Mouse (Mus musculus) forebrain, postnatal 0 days (tissue): Measurements from ENCODE around the gene Nudt21. TPM values are rescaled to one million over a fixed set of nuclear protein-coding genes. Genes with fewer than 3 reads are reported as not detected.

Source experiments
- ATAC-seq: fragments of 200-750 bp; cut with Nextera tagmentation; 2 replicates; pipeline ENCODE4 v1.8.0; 2017; ENCODE audit warnings: mild to moderate bottlenecking, moderate library complexity
- DNase-seq: peaks from one replicate; pipeline ENCODE4 v3.0.0-alpha.2; 2015
- H3K27ac ChIP-seq: fragments of 300-500 bp; sonication (generic); 2 replicates; pipeline ENCODE4 v1.5.1; 2014; ENCODE audit warnings: low read depth, mild to moderate bottlenecking, antibody characterized with exemption, low read length, moderate library complexity, mixed read lengths
- H3K27me3 ChIP-seq: fragments of 300-500 bp; sonication (generic); 2 replicates; pipeline ENCODE4 v1.6.1; 2014; ENCODE audit warnings: mild to moderate bottlenecking, low read length, mixed read lengths; ENCODE audit not compliant: insufficient read depth
- H3K36me3 ChIP-seq: fragments of 300-500 bp; sonication (generic); 2 replicates; pipeline ENCODE4 v1.6.1; 2014; ENCODE audit warnings: mild to moderate bottlenecking, moderate library complexity; ENCODE audit not compliant: insufficient read depth
- H3K4me1 ChIP-seq: fragments of 300-500 bp; sonication (generic); 2 replicates; pipeline ENCODE4 v1.6.1; 2014; ENCODE audit warnings: antibody characterized with exemption; ENCODE audit not compliant: insufficient read depth
- H3K4me2 ChIP-seq: fragments of 300-500 bp; sonication (generic); 2 replicates; pipeline ENCODE4 v1.6.1; 2014; ENCODE audit warnings: low read depth, mild to moderate bottlenecking, moderate library complexity
- H3K4me3 ChIP-seq: fragments of 300-500 bp; sonication (generic); 2 replicates; pipeline ENCODE4 v1.5.1; 2014; ENCODE audit warnings: low read depth, low read length, mixed read lengths
- H3K9ac ChIP-seq: fragments of 300-500 bp; sonication (generic); 2 replicates; pipeline ENCODE4 v1.6.1; 2014; ENCODE audit warnings: mild to moderate bottlenecking
- H3K9me3 ChIP-seq: fragments of 300-500 bp; sonication (generic); 2 replicates; pipeline ENCODE4 v1.6.1; 2016; ENCODE audit warnings: low read length
- CTCF ChIP-seq: sonication (generic); IDR thresholded peaks from 2 replicates; pipeline ENCODE4 v1.5.1; 2016; ENCODE audit warnings: antibody characterized with exemption, control low read depth, low read depth
- WGBS: fragments of 180-500 bp; shearing (Covaris S2); extraction: QIAGEN DNeasy Blood & Tissue Kit; methylation state at CpG from one replicate; pipeline ENCODE4 v1.1.7; 2014; 5-methylcytosine and 5-hydroxymethylcytosine counted together
- polyA plus RNA-seq: library from polyadenylated mRNA; unstranded; fragments of >200 nt; fragmentation: Nextera tagmentation; extraction: Ambion mirVana; gene quantifications from 2 replicates; pipeline ENCODE4 v1.2.1, GENCODE M21; 2015
- total RNA-seq: library from RNA; depleted of rRNA; stranded (reverse); fragments of >200 nt; gene quantifications from 2 replicates; pipeline ENCODE4 v1.2.3, GENCODE M21; 2014; rRNA removed

The Nudt21 gene
- total RNA-seq (107 and 110 TPM in 2 replicates), polyA plus RNA-seq (104 and 131 TPM in 2 replicates)

DNA sequence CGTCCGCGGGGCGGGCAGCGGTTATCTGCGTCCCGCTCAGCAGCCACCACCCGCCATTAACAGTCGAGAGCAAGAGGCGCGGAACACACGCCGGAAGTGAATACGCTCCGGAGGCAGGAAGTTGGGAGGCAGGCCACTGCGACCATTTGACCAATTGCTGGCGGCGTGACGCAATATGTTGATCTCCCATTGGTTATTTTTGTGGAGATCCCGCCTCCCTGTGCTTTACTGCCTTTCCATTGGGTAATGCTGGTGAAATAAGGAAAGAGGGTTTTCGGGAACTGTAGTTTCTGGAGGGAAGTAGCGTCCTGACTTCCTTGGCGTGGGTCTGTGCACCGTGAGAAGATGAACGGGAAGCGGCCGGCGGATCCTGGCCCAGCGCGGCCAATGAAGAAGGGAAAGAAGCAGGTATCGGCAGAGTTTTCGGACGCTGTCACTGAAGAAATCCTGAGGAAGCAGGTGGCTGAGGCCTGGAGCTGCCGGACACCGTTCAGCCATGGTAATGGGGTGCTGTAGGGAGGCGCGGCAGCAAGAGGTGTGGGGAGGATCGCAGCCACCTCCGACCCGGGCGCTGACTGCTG, at the start of gene Nudt21, which contains the start of gene Ogfod1:
TSS of gene Nudt21 (minus strand) at position 88 of the 581 bp plus-strand sequence.
TSS of gene Ogfod1 (plus strand) at position 255 of the 581 bp plus-strand sequence.
- Histone ChIP-seq H3K4me2 (peak within 1 kb of the TSS; percentile 76), H3K4me3 (peak within 1 kb of the TSS; percentile 88), H3K9ac (peak within 1 kb of the TSS; percentile 71), H3K27me3 (no peaks in the 10 kb centered on the region), H3K4me1 (peaks cover 13% of the 10 kb centered on the region), H3K36me3 (peaks cover 9% of the 10 kb centered on the region; the same call in 1 of the 2 replicates), H3K9me3 (no peaks in the 10 kb centered on the region), H3K27ac (peak within 1 kb of the TSS; percentile 73)
- WGBS, result under 1% methylated on average over 36 of the region's 41 CpGs
- TF ChIP-seq CTCF, result no peak
- DNase-seq (peak; percentile 100), ATAC-seq (peak; percentile 99)

DNA sequence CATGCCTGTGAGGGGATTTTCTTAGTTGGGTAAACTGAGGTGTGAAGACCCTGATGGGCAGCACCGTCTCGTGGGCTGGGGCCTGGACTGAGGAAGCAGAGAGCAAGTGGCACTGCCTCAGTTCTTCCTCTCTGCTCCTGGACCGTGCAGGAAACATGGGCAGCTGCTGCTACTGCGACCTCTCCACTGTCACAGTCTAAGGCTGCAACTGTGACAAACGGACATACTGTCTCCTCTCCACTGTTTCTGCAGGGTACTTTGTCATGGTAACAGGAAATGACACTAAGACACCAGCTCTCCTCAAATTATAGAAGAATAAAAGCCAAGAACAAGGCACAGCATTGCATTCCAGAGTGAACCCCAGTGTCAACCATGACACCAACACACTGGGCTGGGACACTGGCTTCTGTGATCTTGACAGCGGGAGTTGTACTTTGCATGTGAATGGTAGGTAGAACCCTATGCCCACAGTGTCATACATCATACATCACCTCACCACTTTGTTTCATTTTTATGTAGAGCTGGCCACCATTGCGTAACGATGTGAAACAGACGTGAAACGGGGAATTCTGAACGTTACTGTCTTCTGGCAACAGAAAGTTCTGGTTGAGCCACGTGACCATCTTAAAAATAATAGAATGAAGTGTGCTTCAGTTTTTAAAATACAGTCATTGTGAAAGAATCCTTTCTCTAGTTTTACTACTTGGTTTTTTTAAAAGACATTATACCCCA, 39.8 kb upstream of the Nudt21 start:
- 90% methylated on average over 12 of the region's 12 CpGs for WGBS
- Histone ChIP-seq H3K27me3 (no peaks in the 10 kb centered on the region), H3K4me2 (no peak overlapping the region), H3K9me3 (no peaks in the 10 kb centered on the region), H3K4me3 (no peak overlapping the region), H3K9ac (no peak overlapping the region), H3K27ac (no peak overlapping the region), H3K4me1 (no peaks in the 10 kb centered on the region), H3K36me3 (peaks cover 17% of the 10 kb centered on the region)
- no peak for ATAC-seq
- DNase-seq, result no peak
- TF ChIP-seq CTCF, result no peak

DNA sequence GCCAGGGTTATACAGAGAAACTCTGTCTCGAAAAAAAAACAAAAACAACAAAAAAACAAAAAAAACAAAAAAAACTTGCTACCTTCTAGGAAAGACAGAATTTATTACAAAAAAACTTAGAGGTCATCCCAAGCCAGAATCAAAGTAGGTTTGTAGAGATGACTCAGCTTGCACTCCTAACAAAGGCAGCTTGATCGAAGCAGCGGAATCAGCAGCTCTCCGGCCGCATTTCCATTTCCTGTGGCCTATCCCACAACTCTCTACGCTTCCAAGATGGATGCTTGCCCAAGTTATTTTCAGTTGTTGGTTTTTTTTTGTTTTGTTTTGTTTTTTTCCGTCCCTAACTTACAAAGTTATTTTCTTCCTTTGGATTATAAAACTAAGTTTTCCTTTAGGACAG, 32.0 kb upstream of the Nudt21 start:
- ATAC-seq (no peak), DNase-seq (no peak)
- Histone ChIP-seq H3K4me2 (no peak overlapping the region), H3K27ac (no peak overlapping the region), H3K9ac (no peak overlapping the region), H3K4me1 (no peaks in the 10 kb centered on the region), H3K9me3 (no peaks in the 10 kb centered on the region), H3K36me3 (peaks cover 25% of the 10 kb centered on the region), H3K27me3 (no peaks in the 10 kb centered on the region), H3K4me3 (no peak overlapping the region)
- 93% methylated on average over 7 of the region's 7 CpGs for WGBS
- no peak for TF ChIP-seq CTCF

DNA sequence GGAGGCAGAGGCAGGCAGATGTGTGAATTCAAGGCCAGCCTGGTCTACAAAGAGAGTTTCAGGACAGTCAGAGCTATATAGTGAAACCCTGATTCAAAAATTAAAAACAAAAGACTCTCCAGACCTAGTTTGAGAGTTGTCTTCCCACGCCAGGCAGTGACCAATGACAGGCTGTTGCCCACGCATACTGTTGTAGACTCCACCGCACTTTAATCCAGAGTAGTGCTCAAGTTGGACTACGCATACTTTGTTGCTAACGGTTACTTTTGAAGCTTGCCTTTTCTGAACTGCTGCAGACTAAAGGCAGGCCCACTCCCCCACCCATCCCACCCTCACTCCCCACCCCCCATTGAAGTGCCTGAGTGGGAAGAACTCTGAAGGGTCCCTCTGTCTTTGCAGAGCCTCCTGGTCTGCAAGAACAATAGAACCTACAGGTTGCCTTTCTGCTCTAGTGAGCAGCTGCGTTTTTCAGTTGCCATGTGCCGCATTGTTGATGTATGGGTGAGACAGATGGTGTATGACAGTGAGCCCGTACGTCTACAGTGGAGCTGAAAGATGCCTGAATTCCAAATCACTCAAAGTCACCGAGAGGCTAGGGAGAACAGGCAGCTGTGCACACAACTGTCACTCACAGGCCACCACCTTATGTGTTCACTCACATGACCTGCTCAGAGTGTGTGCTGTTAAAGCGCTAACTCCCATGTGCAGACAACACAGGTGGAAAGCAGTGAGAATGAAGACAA, 29.5 kb upstream of the Nudt21 start:
- TF ChIP-seq CTCF, result no peak
- no peak overlapping the region for H3K9ac ChIP-seq
- H3K4me1 ChIP-seq, result no peaks in the 10 kb centered on the region
- no peak overlapping the region for H3K4me2 ChIP-seq
- peaks cover 47% of the 10 kb centered on the region for H3K36me3 ChIP-seq
- H3K4me3 ChIP-seq, result no peak overlapping the region
- no peaks in the 10 kb centered on the region for H3K9me3 ChIP-seq
- DNase-seq, result peak; percentile 61
- H3K27ac ChIP-seq, result peak overlapping the region; percentile 1; the same call in 1 of the 2 replicates
- 22% methylated on average over 11 of the region's 11 CpGs for WGBS
- no peaks in the 10 kb centered on the region for H3K27me3 ChIP-seq
- peak; percentile 84 for ATAC-seq

DNA sequence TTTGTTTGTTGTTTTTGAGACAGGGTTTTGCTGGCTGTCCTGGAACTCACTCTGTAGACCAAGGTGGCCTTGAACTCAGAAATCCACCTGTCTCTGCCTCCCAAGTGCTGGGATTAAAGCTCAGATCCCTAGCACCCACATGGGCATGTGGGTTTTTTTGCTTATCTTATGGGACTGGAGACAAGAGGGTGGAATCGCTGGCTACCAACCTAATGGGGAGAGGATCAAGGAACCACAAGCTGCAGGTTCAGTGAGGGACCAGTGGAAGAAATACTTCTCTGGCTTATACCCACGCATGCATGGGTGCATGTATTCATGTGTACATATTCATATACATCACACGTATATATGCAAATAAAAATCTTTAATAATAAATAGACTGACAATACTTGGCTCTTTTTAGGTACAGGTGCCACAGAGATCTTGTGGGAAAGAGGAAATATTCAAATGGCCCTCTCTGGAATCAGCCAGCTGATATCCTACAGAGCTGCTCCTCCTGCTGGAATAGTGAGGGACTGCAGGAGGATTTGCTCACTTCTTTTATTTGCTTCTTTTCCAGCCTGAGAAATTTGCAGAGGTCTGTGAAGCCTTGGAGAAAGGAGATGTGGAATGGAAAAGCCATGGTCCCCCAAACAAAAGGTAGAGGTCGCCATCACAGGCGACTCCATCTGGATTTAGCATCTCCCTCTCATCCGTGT, 20.5 kb upstream of the Nudt21 start:
- Histone ChIP-seq H3K4me3 (no peak overlapping the region), H3K27me3 (no peaks in the 10 kb centered on the region), H3K9me3 (no peaks in the 10 kb centered on the region), H3K4me2 (no peak overlapping the region), H3K27ac (no peak overlapping the region), H3K36me3 (peaks cover 57% of the 10 kb centered on the region), H3K9ac (no peak overlapping the region), H3K4me1 (no peaks in the 10 kb centered on the region)
- WGBS, result 68% methylated on average over 6 of the region's 6 CpGs
- 0 out of 2 replicates have a peak, but pooled peaks have one; percentile 29 for ATAC-seq
- peak; percentile 79 for DNase-seq
- peak; percentile 85 for TF ChIP-seq CTCF

DNA sequence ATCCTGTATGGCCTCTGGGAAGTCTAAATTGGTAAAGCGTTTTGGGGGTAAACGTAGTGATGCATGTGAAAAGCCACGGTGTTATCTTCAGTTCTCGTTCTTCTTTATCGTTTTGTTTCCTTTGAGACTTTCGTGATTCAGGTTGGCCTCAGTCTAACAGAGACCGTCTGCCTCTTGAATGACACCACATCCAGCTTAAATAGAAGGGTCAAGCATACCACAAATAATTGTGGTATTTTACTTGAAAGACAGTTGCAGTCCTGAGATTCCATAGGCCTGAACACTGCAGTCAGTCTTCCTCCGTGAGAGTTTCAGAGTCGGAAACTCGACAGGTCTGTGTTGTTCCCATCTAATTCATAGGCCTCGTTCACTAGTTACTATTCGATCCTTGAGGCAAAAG, 15.9 kb upstream of the Nudt21 start:
- DNase-seq (no peak), ATAC-seq (no peak)
- WGBS, result 86% methylated on average over 12 of the region's 12 CpGs
- no peaks in the 10 kb centered on the region for H3K27me3 ChIP-seq
- H3K4me3 ChIP-seq, result no peak overlapping the region
- no peaks in the 10 kb centered on the region for H3K9me3 ChIP-seq
- H3K9ac ChIP-seq, result no peak overlapping the region
- H3K4me1 ChIP-seq, result no peaks in the 10 kb centered on the region
- no peak overlapping the region for H3K27ac ChIP-seq
- TF ChIP-seq CTCF, result no peak
- peaks cover 34% of the 10 kb centered on the region for H3K36me3 ChIP-seq
- no peak overlapping the region for H3K4me2 ChIP-seq
